Mouse (Mus musculus): ENCODE measurements around the gene Mdfi.

Mdfi gene

GRCm38 (mm10) chr17:47793377-47793776 lies 41.1 kb downstream of the Mdfi start:
- CTCF ChIA-PET, result interaction anchor here (0.5 to 6.1 kb wide), 114 partner anchors 8 to 1110 kb away, joined by 3 to 104 read pairs (median 5); partner anchors contain the start of gene Pgc (in 1 of the 4)

DNA sequence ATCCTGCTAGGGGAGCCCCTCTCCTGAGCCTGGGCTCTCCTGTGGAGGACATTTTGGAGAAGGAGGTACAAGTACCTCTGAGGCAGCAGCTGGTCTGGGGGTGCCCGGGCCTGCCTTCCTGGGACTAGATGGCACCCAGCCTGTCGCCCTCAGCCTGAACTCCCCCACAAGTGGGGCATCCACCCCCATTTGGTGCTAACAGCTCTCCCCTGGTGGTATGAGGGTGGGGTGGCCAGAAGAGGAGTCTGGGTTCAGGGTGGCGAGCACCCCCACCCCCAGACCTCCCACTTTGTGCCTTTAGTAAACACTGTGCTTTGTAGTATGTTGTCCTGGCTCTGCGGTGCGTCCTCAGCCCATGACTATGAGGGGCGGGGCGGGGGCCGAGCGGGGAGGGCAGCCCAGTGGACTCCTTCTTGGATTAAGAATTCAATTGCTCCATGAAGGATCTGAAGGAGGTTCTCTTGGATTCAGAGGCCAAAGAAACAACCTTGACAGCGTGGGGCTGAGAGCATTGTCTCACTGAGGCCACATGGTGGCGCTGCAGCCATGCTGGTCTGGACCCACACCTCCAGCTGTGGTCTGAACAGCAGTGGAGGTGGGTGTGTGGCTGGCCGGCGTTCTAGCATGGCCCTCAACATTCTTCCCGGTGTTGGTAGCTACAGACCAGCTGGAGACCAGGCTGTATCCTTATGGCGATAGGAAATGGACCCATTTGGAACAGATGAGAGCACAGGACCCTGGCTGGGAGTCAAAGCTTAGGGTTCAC lies 42.2 kb downstream of the Mdfi start:
- POLR2A ChIA-PET, result interaction anchor here in 3 of 4 experiments (0.6 to 2.6 kb wide), 22 partner anchors 8 to 309 kb away, joined by 3 to 11 read pairs (median 3); partner anchors contain the start of genes Gm21981 (in 1 of the 3) and Prickle4 (in 1 of the 3)
- CTCF ChIA-PET, result interaction anchor here (0.5 to 6.1 kb wide), 106 partner anchors 8 to 1109 kb away, joined by 3 to 104 read pairs (median 5); no protein-coding TSS in a partner anchor

More at GRCm38 (mm10) chr17:47793377-47793776, 41.1 kb downstream of the Mdfi start:
- POLR2A ChIA-PET, result interaction anchor here in 3 of 4 experiments (0.6 to 3.0 kb wide), 26 partner anchors 9 to 308 kb away, joined by 3 to 11 read pairs (median 4); partner anchors contain the start of gene Tfeb (in 1 of the 3)

DNA sequence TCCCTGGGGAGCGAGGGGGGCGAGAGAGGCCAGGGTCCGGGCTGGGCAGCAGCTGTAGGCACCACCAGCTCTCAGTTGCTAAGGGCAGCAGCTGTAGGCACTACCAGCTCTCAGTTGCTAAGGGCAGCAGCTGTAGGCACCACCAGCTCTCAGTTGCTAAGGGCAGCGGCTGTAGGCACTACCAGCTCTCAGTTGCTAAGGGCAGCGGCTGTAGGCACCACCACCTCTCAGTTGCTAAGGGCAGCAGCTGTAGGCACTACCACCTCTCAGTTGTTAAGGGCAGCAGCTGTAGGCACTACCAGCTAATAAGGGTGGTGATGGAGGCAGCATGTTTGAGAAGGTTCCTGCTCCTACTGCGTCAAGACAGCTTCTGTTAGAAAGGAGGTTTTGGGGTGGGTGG lies 45.5 kb downstream of the Mdfi start:
- ChIA-PET CTCF (interaction anchor here (0.6 to 2.5 kb wide), 32 partner anchors 8 to 331 kb away, joined by 3 to 12 read pairs (median 4); no protein-coding TSS in a partner anchor), POLR2A (interaction anchor here (0.6 to 2.3 kb wide), 28 partner anchors 8 to 1548 kb away, joined by 3 to 10 read pairs (median 4); partner anchors contain the start of genes Nfya (in 1 of the 4), Oard1 (in 1 of the 4) and Usp49 (in 1 of the 4))

GRCm38 (mm10) chr17:47788306-47788705 lies 46.2 kb downstream of the Mdfi start:
- POLR2A ChIA-PET, result interaction anchor here (0.6 to 2.3 kb wide), 30 partner anchors 8 to 621 kb away, joined by 3 to 10 read pairs (median 4); partner anchors contain the start of genes Nfya (in 1 of the 4), Oard1 (in 1 of the 4) and Usp49 (in 1 of the 4)
- CTCF ChIA-PET, result interaction anchor here (0.6 to 2.5 kb wide), 29 partner anchors 9 to 499 kb away, joined by 3 to 12 read pairs (median 4); no protein-coding TSS in a partner anchor

DNA sequence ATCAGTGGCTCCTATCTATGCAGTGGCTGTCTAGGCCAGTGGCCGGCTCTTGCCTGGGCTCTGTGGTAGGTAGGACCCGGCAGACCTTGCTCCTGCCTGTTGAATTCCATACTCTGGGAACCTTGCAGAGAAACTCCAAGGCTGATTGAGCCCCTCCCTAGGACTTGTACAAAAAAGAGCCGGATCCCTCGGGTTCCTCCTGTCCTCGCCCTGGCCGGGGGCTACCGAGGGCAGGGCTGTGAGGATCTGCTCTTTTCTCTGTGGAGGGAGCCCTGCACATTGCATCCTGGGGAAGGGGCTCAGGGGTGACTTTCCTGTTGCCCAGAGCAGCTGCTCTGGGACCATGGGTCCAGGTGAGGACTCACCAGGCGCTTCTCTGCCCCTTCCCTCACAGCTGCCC lies 46.9 kb downstream of the Mdfi start:
- POLR2A ChIA-PET, result interaction anchor here in 3 of 4 experiments (0.5 to 2.1 kb wide), 18 partner anchors 19 to 332 kb away, joined by 3 to 10 read pairs (median 4); partner anchors contain the start of gene Usp49 (in 1 of the 3)

GRCm38 (mm10) chr17:47784411-47784810 lies 50.1 kb downstream of the Mdfi start:
- CTCF ChIA-PET, result interaction anchor here (0.5 to 3.6 kb wide), 12 partner anchors 8 to 335 kb away, joined by 3 to 26 read pairs (median 4); no protein-coding TSS in a partner anchor
- POLR2A ChIA-PET, result interaction anchor here in 2 of 4 experiments (0.9 to 3.2 kb wide), 8 partner anchors 8 to 237 kb away, joined by 3 to 17 read pairs (median 3); no protein-coding TSS in a partner anchor

More for the DNA sequence above, 46.9 kb downstream of the Mdfi start:
- CTCF ChIA-PET, result interaction anchor here in 3 of 4 experiments (0.5 to 2.5 kb wide), 16 partner anchors 10 to 313 kb away, joined by 3 to 12 read pairs (median 4); no protein-coding TSS in a partner anchor

DNA sequence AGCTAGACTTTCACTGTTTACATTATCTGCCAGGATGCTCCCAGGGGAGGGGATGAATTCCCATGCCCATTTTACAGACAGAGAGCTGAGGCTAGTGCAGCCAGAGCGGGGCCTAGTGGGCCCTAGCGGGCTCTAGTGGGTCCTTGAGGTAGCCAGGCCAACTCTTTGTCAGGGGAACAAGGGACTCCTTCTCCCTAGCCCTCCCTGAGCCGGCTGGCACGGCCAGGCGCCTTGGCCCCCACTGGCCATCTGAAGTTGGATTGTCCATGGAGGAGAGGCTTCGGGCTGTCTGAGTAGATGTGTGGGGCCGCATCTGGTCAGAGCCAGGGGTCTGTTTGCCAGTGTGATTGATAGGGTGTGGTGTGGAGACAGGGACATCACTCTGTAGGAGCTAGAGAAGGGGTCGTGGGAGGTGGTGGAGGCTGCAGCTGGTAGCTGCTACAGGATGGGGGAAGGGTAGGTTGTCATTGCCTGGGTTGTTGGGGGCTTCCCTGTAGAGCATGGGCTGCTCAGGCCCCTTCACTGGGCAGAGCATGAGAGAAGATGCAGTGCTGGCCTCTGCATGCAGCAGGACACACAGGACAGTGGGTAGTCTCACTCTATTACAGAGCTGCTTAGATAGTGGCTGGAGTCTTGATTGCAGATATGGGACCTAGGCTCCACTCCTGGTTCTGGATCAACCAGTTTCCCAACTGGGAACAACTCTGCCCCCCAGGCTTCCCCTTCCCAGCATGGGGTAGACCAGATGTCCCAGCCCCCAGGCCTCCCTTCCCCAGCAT lies 50.9 kb downstream of the Mdfi start:
- CTCF ChIA-PET, result interaction anchor here (0.5 to 3.6 kb wide), 14 partner anchors 9 to 469 kb away, joined by 3 to 26 read pairs (median 4); no protein-coding TSS in a partner anchor
- POLR2A ChIA-PET, result interaction anchor here in 2 of 4 experiments (0.9 to 3.2 kb wide), 9 partner anchors 8 to 48 kb away, joined by 3 to 17 read pairs (median 3); no protein-coding TSS in a partner anchor

DNA sequence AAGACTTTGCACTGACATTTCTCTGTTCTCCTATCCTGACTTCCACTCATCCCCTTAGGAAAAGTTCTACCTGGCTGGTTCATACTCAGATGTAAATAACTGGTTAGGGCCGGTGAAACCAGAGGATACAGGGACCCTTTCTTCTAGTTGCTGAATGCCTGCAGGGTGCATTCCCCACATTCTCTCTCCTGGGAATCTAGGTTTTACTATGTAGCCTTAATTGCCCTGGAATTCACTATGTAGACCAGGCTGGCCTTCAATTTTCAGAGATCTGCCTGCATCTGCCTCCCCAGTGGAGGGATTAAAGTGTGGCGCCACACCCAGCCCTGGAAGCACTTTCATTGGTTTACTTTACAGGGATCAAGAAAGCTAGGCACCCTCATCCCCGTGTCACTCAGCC lies 52.0 kb downstream of the Mdfi start:
- ChIA-PET CTCF (interaction anchor here in 2 of 4 experiments (0.5 to 3.6 kb wide), 6 partner anchors 10 to 318 kb away, joined by 3 to 26 read pairs (median 4); no protein-coding TSS in a partner anchor), POLR2A (interaction anchor here in 2 of 4 experiments (0.9 to 2.5 kb wide), 5 partner anchors 11 to 261 kb away, joined by 3 to 11 read pairs (median 3); no protein-coding TSS in a partner anchor)

DNA sequence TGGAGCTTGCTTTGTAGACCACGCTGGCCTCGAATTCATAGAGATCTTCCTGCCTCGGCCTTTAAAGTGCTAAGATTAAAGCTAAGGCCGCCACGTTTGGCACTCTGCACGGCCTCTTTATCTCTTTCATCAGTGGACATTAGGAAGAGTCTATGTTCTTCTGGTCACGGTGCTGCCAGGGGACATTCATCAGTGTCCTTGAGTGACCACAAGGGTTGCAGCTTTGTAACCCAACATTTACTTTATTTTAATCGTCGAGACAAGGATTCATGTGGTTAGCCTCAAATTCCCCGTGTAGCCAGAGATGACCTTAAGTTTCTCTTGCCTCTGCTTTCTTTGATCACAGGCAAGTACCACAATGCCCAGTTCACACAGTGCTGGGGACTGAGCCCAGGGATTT lies 54.0 kb downstream of the Mdfi start:
- ChIA-PET CTCF (interaction anchor here (0.6 to 2.3 kb wide), 15 partner anchors 9 to 693 kb away, joined by 3 to 13 read pairs (median 3); no protein-coding TSS in a partner anchor), POLR2A (interaction anchor here in 3 of 4 experiments (0.8 to 2.5 kb wide), 10 partner anchors 8 to 55 kb away, joined by 3 to 10 read pairs (median 4); partner anchors contain the start of gene Tfeb (in 1 of the 3))

- ChIA-PET CTCF (interaction anchor here in 3 of 4 experiments (0.5 to 1.0 kb wide), 4 partner anchors 16 to 1406 kb away, joined by 3 to 8 read pairs (median 4); no protein-coding TSS in a partner anchor), POLR2A (interaction anchor here in 2 of 4 experiments (0.6 to 1.2 kb wide), 3 partner anchors 12 to 21 kb away, joined by 3 read pairs; no protein-coding TSS in a partner anchor)
Measured at GRCm38 (mm10) chr17:47777141-47777540, 57.4 kb downstream of the Mdfi start.

DNA sequence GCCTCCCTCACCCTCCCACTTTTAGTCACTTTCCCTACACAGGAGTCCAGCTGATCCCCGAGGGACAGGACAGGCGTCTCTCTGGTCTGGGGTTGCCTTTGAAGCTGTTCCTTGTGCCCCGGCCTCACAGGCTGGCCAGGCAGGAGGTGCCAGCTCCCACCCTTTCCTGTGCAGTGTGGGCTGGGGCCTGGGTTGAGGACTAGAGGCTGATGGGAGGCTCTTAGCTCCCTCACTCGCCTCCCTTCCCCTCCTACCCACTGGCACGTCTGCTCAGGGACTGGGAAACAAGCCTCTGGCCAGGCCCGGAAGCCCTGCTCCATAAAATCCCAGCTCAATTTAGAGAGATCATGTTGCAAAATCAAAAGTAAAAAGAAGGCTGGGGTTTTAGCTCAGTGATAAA lies 60.9 kb downstream of the Mdfi start:
- ChIA-PET CTCF (interaction anchor here in 3 of 4 experiments (1.4 to 2.1 kb wide), 4 partner anchors 19 to 327 kb away, joined by 3 to 10 read pairs (median 6); no protein-coding TSS in a partner anchor), POLR2A (interaction anchor here in 2 of 4 experiments (0.9 to 3.8 kb wide), 8 partner anchors 10 to 34 kb away, joined by 3 to 17 read pairs (median 4); no protein-coding TSS in a partner anchor)

DNA sequence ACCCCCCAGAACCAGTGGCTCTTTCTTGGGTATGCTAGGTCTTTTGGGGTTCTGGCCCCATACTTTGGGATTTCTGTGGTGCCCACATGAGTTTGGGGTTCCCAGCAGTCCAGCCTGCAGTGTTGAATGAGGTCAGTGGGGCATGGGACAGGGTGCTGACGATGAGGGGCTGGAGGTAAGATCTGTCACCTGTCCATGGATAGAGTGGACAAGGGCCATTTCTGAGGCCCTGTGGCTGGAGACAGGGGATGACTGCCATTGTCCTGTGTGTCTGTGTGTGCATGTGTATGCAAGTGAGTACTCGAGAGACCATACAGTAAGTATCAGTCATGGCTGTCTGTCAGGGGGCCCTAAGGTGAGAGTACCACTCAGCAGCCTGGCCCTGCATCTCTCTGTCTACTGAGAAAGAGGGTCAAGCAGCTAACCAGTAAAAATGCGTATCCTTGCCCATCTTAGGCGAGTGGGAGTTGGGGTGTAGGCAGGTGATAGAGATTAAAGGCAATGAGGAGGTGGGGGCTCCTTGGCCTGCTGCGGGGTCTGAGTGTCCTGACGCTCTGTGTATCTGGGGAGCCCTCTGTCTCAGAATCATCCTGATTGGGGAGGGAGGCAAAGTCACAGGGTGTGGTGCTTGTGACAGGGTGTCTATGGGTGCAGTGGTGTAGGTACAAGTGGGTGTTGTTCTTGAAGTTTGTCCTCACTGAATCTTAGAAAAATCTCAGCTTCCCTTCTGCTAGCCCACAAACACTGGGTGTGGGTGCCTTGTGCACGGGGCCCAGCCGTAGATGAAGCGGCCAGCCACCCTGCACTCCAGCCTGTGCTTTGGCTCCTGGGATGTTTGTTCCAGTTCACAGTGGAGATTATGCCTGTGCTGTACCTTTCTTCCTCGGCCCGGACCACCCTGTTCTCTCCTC lies 64.8 kb downstream of the Mdfi start:
- CTCF ChIA-PET, result interaction anchor here (0.5 to 1.6 kb wide), 17 partner anchors 11 to 1151 kb away, joined by 3 to 12 read pairs (median 4); no protein-coding TSS in a partner anchor

DNA sequence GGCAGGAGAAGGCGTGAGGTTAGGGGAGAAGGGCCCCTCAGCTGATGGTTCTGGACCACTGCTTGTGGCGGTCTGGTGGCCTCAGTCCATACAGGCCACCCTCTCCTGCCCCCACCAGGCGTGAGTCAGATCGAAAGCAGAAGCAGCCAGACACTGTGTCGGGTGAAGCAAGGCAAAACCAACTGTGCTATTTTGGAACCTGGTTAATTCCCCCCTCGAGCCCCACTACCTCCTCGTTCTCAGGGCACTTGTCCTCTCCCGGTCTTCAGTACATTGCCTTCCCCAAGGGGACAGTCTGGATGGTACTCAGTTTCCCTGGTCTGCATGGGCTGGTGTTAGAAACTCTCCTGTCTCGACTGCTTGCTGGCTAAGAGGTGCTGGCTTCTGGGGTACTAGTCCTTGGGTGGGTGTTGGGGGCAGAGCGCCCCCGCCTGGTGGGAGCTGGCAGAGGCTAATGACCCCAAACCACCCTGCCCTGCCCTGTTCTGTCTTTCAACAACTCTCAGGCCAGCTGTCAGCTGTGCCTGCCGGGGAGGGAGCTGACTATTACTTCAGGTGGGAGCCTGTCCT lies 65.7 kb downstream of the Mdfi start:
- CTCF ChIA-PET, result interaction anchor here (0.5 to 1.6 kb wide), 19 partner anchors 11 to 1150 kb away, joined by 3 to 12 read pairs (median 4); no protein-coding TSS in a partner anchor
- POLR2A ChIA-PET, result interaction anchor here in 2 of 4 experiments (0.6 to 2.0 kb wide), 7 partner anchors 9 to 228 kb away, joined by 3 to 7 read pairs (median 4); no protein-coding TSS in a partner anchor

More for the DNA sequence above, 64.8 kb downstream of the Mdfi start:
- POLR2A ChIA-PET, result interaction anchor here in 2 of 4 experiments (1.2 to 2.0 kb wide), 4 partner anchors 10 to 19 kb away, joined by 3 to 7 read pairs (median 5); no protein-coding TSS in a partner anchor

DNA sequence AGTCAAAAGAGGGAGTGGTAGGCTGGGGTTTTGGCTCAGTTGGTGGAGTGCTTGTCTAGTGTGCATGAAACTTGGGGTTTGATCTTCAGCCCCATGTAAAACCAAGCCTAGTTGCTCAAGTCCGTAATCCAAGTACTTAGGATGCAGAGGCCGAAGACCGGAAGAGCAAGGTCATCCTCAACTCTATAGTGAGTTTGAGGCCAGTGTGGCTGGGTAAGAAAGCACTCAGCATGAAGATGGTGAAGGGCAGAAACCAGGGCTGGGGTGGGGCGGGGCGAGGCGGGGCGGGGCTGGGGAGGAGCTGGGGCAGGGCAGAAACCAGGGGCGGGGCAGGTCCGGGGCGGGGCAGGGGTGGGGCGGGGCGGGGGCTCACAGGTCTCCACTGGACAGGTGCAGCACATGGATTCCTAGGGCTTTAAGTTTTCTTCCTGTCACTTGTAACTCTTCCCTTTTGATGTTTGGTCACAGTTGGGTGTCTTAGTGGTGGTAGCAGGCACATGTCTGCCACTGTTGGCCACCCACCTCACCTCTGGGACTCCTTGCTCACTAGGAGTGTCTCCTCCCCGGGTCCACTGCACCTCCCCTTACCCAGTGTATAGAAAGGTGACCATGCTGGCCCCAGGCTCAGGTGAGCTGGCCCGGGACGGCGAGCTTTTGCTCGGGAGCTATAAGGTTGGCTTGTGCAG lies 66.9 kb downstream of the Mdfi start:
- POLR2A ChIA-PET, result interaction anchor here in 3 of 4 experiments (0.6 to 2.0 kb wide), 6 partner anchors 8 to 229 kb away, joined by 3 to 7 read pairs (median 4); no protein-coding TSS in a partner anchor
- CTCF ChIA-PET, result interaction anchor here in 3 of 4 experiments (0.6 to 1.6 kb wide), 7 partner anchors 9 to 1221 kb away, joined by 3 to 12 read pairs (median 4); no protein-coding TSS in a partner anchor

- POLR2A ChIA-PET, result interaction anchor here in 1 of 4 experiments (1.5 kb wide), 1 partner anchor 21 kb away, joined by 4 read pairs; no protein-coding TSS in a partner anchor
- CTCF ChIA-PET, result interaction anchor here in 2 of 4 experiments (1.1 to 1.6 kb wide), 3 partner anchors 23 to 30 kb away, joined by 3 to 4 read pairs (median 3); no protein-coding TSS in a partner anchor
Measured at GRCm38 (mm10) chr17:47767081-47767455, 67.4 kb downstream of the Mdfi start.
